16 mouse cellular contexts compared by ENCODE assay signal in the genomic region with DNA sequence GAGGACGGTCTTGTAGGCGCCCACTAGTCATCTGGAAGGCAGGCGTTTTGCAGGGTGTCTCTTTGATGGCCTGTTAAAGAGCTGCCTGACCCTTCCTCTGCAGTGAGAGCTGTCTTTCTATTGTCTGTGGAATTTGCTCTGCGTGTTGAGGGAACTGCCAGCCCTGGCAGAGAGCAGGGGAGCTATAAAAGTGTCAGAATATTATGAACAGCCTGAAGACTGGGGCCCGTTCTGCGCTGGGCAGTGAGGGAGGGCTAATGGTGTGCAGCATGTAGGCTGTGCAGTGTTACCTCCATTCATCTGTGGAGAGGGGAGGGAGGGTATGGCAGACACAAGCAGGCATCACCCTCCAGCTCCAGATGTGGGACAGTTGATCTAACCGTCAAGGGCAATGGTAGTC.
DNase-seq lines count a peak whose midpoint lies in the region; ATAC-seq lines count a peak whose summit lies in the region.
"Had no signal": no experiment of that assay in that cellular context is flagged by ENCODE, and none has a peak within 500 bp of the region (broad histone marks: within the 10 kb centered on the region; RNA-seq: fewer than 3 reads in every experiment).

No protein-coding gene starts in this region.

- H3K9me3 ChIP-seq in kidney, embryonic 15.5 days (replicated peaks), result no peaks in the 10 kb centered on the region
- no peaks in the 10 kb centered on the region for H3K9me3 ChIP-seq in intestine, embryonic 16.5 days (ENCODE audit: control insufficient read depth, low read length)
- H3K9me3 ChIP-seq in neural tube, embryonic 13.5 days, result no peaks in the 10 kb centered on the region
- H3K9me3 ChIP-seq: forebrain, embryonic 12.5 days; midbrain, embryonic 15.5 days had no signal

- no peak overlapping the region for H3K27ac ChIP-seq in kidney, embryonic 15.5 days
- no peak overlapping the region for H3K27ac ChIP-seq in intestine, embryonic 16.5 days (ENCODE audit: low read length)
- peak overlapping the region; percentile 71 for H3K27ac ChIP-seq in neural tube, embryonic 13.5 days (replicated peaks)
- H3K27ac ChIP-seq: forebrain, embryonic 12.5 days; hindbrain, postnatal 0 days; midbrain, embryonic 15.5 days had no signal

- peak; percentile 69; the same call in 1 of the 2 replicates for ATAC-seq in kidney, embryonic 15.5 days (replicated peaks; ENCODE audit: low FRiP score)
- peak; percentile 72 for ATAC-seq in intestine, embryonic 16.5 days
- peak; percentile 84 for ATAC-seq in neural tube, embryonic 13.5 days (ENCODE audit: low read depth)
- ATAC-seq: hindbrain, postnatal 0 days; midbrain, embryonic 15.5 days had no signal

- H3K4me3 ChIP-seq in kidney, embryonic 15.5 days (replicated peaks), result no peak overlapping the region
- no peak overlapping the region for H3K4me3 ChIP-seq in intestine, embryonic 16.5 days (ENCODE audit: low read length)
- no peak overlapping the region for H3K4me3 ChIP-seq in neural tube, embryonic 13.5 days
- H3K4me3 ChIP-seq: forebrain, embryonic 12.5 days; midbrain, embryonic 15.5 days had no signal

- no peak overlapping the region for H3K9ac ChIP-seq in kidney, embryonic 15.5 days
- H3K9ac ChIP-seq in intestine, embryonic 16.5 days (ENCODE audit: low read depth, low read length), result no peak overlapping the region
- no peak overlapping the region for H3K9ac ChIP-seq in neural tube, embryonic 13.5 days
- H3K9ac ChIP-seq: forebrain, embryonic 12.5 days; midbrain, embryonic 15.5 days had no signal

- no peaks in the 10 kb centered on the region for H3K36me3 ChIP-seq in kidney, embryonic 15.5 days
- H3K36me3 ChIP-seq in intestine, embryonic 16.5 days (ENCODE audit: control insufficient read depth, insufficient read depth, low read length), result no peaks in the 10 kb centered on the region
- no peaks in the 10 kb centered on the region for H3K36me3 ChIP-seq in neural tube, embryonic 13.5 days
- H3K36me3 ChIP-seq: forebrain, embryonic 12.5 days; G1E; midbrain, embryonic 15.5 days had no signal

- H3K4me2 ChIP-seq in kidney, embryonic 15.5 days, result no peak overlapping the region
- H3K4me2 ChIP-seq in intestine, embryonic 16.5 days (ENCODE audit: low read depth, low read length), result no peak overlapping the region
- H3K4me2 ChIP-seq in neural tube, embryonic 13.5 days, result no peak overlapping the region
- H3K4me2 ChIP-seq: forebrain, embryonic 12.5 days; midbrain, embryonic 15.5 days had no signal

- peaks cover 8% of the 10 kb centered on the region; the same call in 1 of the 2 replicates for H3K4me1 ChIP-seq in kidney, embryonic 15.5 days
- 0 out of 2 replicates have a peak, but pooled peaks cover 2% of the 10 kb centered on the region for H3K4me1 ChIP-seq in intestine, embryonic 16.5 days (ENCODE audit: control insufficient read depth, insufficient read depth, low read length)
- H3K4me1 ChIP-seq in neural tube, embryonic 13.5 days (replicated peaks), result peaks cover 27% of the 10 kb centered on the region
- H3K4me1 ChIP-seq: midbrain, embryonic 15.5 days had no signal

- no peak for DNase-seq in kidney, adult 11 months
- DNase-seq in embryo, embryonic 11 days, result peak; percentile 48
- DNase-seq in gastrocnemius, postnatal 4 days (ENCODE audit: low spot score in 2 of 2), result no peak
- no peak for DNase-seq in layer of hippocampus, postnatal 36 days
- DNase-seq: heart, adult 18-20 months; heart, postnatal 10 days; liver; lung, adult 18-20 months; lung, postnatal 4 days had no signal

- WGBS in kidney, embryonic 15.5 days, result 10% methylated on average over 7 of the region's 7 CpGs
- 23% methylated on average over 7 of the region's 7 CpGs for WGBS in intestine, embryonic 16.5 days
- 9% methylated on average over 7 of the region's 7 CpGs for WGBS in neural tube, embryonic 13.5 days

- no peaks in the 10 kb centered on the region for H3K27me3 ChIP-seq in kidney, embryonic 15.5 days
- H3K27me3 ChIP-seq in intestine, embryonic 16.5 days (replicated peaks; ENCODE audit: control insufficient read depth, insufficient read depth, low read length), result no peaks in the 10 kb centered on the region
- H3K27me3 ChIP-seq in neural tube, embryonic 13.5 days, result peaks cover 3% of the 10 kb centered on the region; the same call in 1 of the 2 replicates
- H3K27me3 ChIP-seq: forebrain, embryonic 12.5 days had no signal
